Mouse (Mus musculus): ENCODE results near the gene Ing5.

DNA sequence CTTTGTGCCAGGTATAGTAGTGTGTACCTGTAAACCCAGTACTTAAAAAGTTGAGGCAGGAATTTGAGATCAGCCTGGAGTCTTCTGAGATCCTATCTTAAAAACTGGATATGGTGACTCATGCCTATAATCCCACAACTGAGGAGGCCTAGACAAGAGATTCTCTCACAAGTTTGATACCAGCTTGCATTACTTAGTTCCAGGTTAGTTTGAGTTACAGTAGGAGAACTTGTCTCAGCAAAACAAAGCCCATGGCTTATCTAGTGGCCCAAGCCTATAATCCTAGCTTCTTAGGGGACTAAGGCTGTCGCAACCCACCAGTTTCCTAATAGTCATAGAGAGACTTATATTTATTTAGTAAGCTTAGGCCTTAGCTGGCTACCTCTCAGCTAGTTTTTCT is 43.7 kb upstream of the Ing5 start:
- TF ChIP-seq CTCF (IDR thresholded peaks at IDR 0.05; ENCODE audit: extremely low read depth, insufficient read depth, insufficient read length, insufficient replicate concordance) (no peak), POLR2A (IDR thresholded peaks at IDR 0.05; ENCODE audit: low read depth, low read length) (no peak)

All from spleen, adult 2 months (tissue).